ENCODE assay signal across 8 mouse cellular contexts in the genomic region with DNA sequence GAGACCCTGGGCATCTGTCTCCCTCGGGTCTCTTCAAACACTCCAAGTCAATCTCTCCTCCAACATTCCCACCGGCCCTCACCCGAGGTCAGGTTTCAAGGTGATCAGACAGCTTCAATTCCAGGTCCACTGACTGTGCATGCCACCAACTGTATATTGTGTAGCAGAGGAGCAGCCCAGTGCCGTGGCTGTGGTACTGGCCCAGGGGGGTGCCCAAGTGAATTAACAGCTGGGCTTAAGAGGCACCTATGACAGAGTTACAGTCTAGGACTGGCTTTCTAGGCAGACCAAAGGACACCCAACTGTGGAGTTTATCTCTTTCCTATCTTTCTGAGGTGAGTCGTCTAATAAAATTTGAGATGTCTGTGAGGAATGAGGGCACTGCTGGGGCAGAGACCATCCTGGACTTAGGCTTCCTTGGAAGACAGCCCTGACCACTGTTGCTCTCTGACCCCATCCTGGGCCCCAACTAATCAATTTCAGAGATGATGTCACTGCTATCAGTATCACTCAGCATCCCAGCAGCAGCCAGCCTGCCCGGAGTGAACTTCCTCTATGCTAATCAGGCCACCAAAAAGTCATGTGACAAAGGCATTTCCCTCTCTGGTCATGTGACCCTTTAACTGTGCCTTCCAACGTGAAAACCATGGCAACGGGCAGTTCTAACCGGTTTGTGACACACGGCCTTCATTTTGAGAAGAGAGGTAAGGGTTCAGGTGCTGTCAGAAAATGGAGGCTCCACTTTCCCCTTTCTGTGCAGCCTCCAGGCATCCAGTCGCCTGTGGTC. TPM values are rescaled to one million over a fixed set of nuclear protein-coding genes. Genes with fewer than 3 reads are reported as not detected.
DNase-seq lines count a peak whose midpoint lies in the region; ATAC-seq and TF ChIP-seq lines count a peak whose summit lies in the region.

No protein-coding gene starts in this region.

- WGBS in heart, embryonic 10.5 days = 42% methylated on average over 11 of the region's 11 CpGs
- 29% methylated on average over 11 of the region's 11 CpGs for WGBS in lung, postnatal 0 days

- H3K9me3 ChIP-seq in heart, embryonic 10.5 days = no peaks in the 10 kb centered on the region
- H3K9me3 ChIP-seq in lung, postnatal 0 days (ENCODE audit: low read length) = no peaks in the 10 kb centered on the region

- TF ChIP-seq CTCF in lung, postnatal 0 days (IDR thresholded peaks at IDR 0.05) = no peak

- no peaks in the 10 kb centered on the region for H3K27me3 ChIP-seq in heart, embryonic 10.5 days (ENCODE audit: insufficient read depth, poor library complexity, severe bottlenecking)
- H3K27me3 ChIP-seq in lung, postnatal 0 days (replicated peaks; ENCODE audit: insufficient read depth, low read length) = no peaks in the 10 kb centered on the region

- peak; percentile 60 for DNase-seq in urinary bladder, postnatal 14 days (ENCODE audit: low spot score)
- no peak for DNase-seq in urinary bladder, adult 2 months (ENCODE audit: low spot score)
- peak; percentile 88 for DNase-seq in heart, embryonic 10.5 days (ENCODE audit: low spot score)
- DNase-seq in kidney, adult 8-10 months = peak; percentile 84 to 87
- peak; percentile 83 for DNase-seq in lung, postnatal 0 days (ENCODE audit: low spot score)
- DNase-seq in ovary, postnatal 14 days (ENCODE audit: low spot score) = no peak

- peak; percentile 59 for ATAC-seq in common myeloid progenitor, adult 5-6 weeks (replicated peaks; ENCODE audit: low read depth, poor library complexity, severe bottlenecking)
- peak; percentile 72 for ATAC-seq in lung, postnatal 0 days
- peak; percentile 81 for ATAC-seq in neutrophil, adult 5-6 weeks (ENCODE audit: extremely low read depth, insufficient number of reproducible peaks, low FRiP score, poor library complexity, severe bottlenecking)

- no peak overlapping the region for H3K9ac ChIP-seq in lung, postnatal 0 days (replicated peaks; ENCODE audit: low read depth)

- no peak overlapping the region for H3K4me2 ChIP-seq in lung, postnatal 0 days (replicated peaks; ENCODE audit: low read depth, low read length)

- peaks cover 38% of the 10 kb centered on the region for H3K36me3 ChIP-seq in heart, embryonic 10.5 days
- H3K36me3 ChIP-seq in lung, postnatal 0 days (ENCODE audit: insufficient read depth, low read length) = peaks cover 10% of the 10 kb centered on the region; the same call in 1 of the 2 replicates

- no peak overlapping the region for H3K4me3 ChIP-seq in heart, embryonic 10.5 days
- no peak overlapping the region for H3K4me3 ChIP-seq in lung, postnatal 0 days (ENCODE audit: low read depth, low read length)

- TF ChIP-seq EP300 in lung, postnatal 0 days (IDR thresholded peaks at IDR 0.05) = no peak

- peaks cover 75% of the 10 kb centered on the region for H3K4me1 ChIP-seq in heart, embryonic 10.5 days
- 0 out of 2 replicates have a peak, but pooled peaks cover 4% of the 10 kb centered on the region for H3K4me1 ChIP-seq in lung, postnatal 0 days (ENCODE audit: insufficient read depth, low read depth, low read length)

- H3K27ac ChIP-seq in heart, embryonic 10.5 days = peak overlapping the region; percentile 74
- H3K27ac ChIP-seq in lung, postnatal 0 days (ENCODE audit: low read length) = peak overlapping the region; percentile 23; the same call in 1 of the 2 replicates

RNA-seq across cellular contexts. Expression of a gene that starts 17.6 kb away (rescaled TPM):
- 1.2 and 1.8 TPM in 2 replicates for polyA plus RNA-seq in urinary bladder, adult 2 months (2012; rRNA removed)
- not detected in 2 replicates for total RNA-seq in common myeloid progenitor, adult 5-6 weeks (2017)
- polyA plus RNA-seq in heart, embryonic 10.5 days (2016; fragmentation: Nextera tagmentation; extraction: Ambion mirVana) = 6.7 and 8.7 TPM in 2 replicates
- polyA plus RNA-seq in lung, postnatal 0 days (2015; fragmentation: Nextera tagmentation; extraction: Ambion mirVana) = 2.1 and 3.4 TPM in 2 replicates
- 0.61 TPM in 1 of 2 replicates, not detected in the other for total RNA-seq in neutrophil, adult 5-6 weeks (2017)

RNA-seq across cellular contexts. Expression of a gene that starts 17.7 kb away (rescaled TPM):
- 136 and 140 TPM in 2 replicates for polyA plus RNA-seq in urinary bladder, adult 2 months (2012; rRNA removed)
- total RNA-seq in common myeloid progenitor, adult 5-6 weeks (2017) = 82.1 and 100 TPM in 2 replicates
- polyA plus RNA-seq in heart, embryonic 10.5 days (2016; fragmentation: Nextera tagmentation; extraction: Ambion mirVana) = 217 and 256 TPM in 2 replicates
- polyA plus RNA-seq in lung, postnatal 0 days (2015; fragmentation: Nextera tagmentation; extraction: Ambion mirVana) = 165 and 177 TPM in 2 replicates
- total RNA-seq in neutrophil, adult 5-6 weeks (2017) = 55.9 and 58.3 TPM in 2 replicates

RNA-seq across cellular contexts. Expression of a gene that starts 18.1 kb away (rescaled TPM):
- 0.66 and 0.67 TPM in 2 replicates for polyA plus RNA-seq in urinary bladder, adult 2 months (2012; rRNA removed)
- total RNA-seq in common myeloid progenitor, adult 5-6 weeks (2017) = 1.2 TPM in 1 of 2 replicates, not detected in the other
- polyA plus RNA-seq in heart, embryonic 10.5 days (2016; fragmentation: Nextera tagmentation; extraction: Ambion mirVana) = 2.7 and 2.9 TPM in 2 replicates
- polyA plus RNA-seq in lung, postnatal 0 days (2015; fragmentation: Nextera tagmentation; extraction: Ambion mirVana) = 1.9 and 2.3 TPM in 2 replicates
- total RNA-seq in neutrophil, adult 5-6 weeks (2017) = 0.93 and 1.7 TPM in 2 replicates

RNA-seq across cellular contexts. Expression of a gene that starts 32.6 kb away (rescaled TPM):
- polyA plus RNA-seq in urinary bladder, adult 2 months (2012; rRNA removed) = 0.16 and 0.34 TPM in 2 replicates
- total RNA-seq in common myeloid progenitor, adult 5-6 weeks (2017) = not detected in 2 replicates
- polyA plus RNA-seq in heart, embryonic 10.5 days (2016; fragmentation: Nextera tagmentation; extraction: Ambion mirVana) = 0.48 and 0.63 TPM in 2 replicates
- polyA plus RNA-seq in lung, postnatal 0 days (2015; fragmentation: Nextera tagmentation; extraction: Ambion mirVana) = 0.17 and 0.36 TPM in 2 replicates
- total RNA-seq in neutrophil, adult 5-6 weeks (2017) = not detected in 2 replicates

Comparison
In these comparisons a context has a peak if more than half of its experiments do, and no peak if none do; other contexts are left out.
1. DNase-seq: peak in urinary bladder, postnatal 14 days (single experiment), heart, embryonic 10.5 days (single experiment), kidney, adult 8-10 months (2 of 2) and lung, postnatal 0 days (single experiment); none in urinary bladder, adult 2 months (single experiment) and ovary, postnatal 14 days (single experiment).
2. Peak in every context shown above with its lines, with median percentiles within 50 percentile points of each other: ATAC-seq.